Mouse (Mus musculus): ENCODE results near the gene Ptprm. TPM values are rescaled to one million over a fixed set of nuclear protein-coding genes. Genes with fewer than 3 reads are reported as not detected.

Gene Ptprm
- polyA plus RNA-seq, 2 experiments, result 15.8 to 21.8 TPM

DNA sequence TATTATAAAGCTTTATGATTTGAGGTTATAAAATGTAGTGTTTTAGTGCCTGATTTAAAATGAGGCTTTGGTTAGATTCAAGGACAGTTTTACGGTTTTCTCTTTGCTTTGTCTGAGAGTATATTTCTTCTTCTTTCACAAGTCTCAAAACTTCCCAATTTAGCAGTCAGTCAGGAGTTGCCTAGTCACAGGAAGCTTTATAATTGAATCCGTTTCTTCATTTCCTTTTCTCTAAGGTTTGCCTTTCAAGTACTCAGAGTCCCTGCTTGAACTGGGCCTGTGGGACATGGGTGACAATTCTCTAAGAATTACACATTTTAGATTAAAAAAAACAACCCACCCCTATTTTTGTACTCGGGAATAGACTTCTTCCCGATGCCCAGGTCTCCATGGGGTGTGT is 643.7 kb downstream of the Ptprm start:
- no peak overlapping the region for H3K4me3 ChIP-seq (replicated peaks; ENCODE audit: low read length)
- WGBS, result 29% methylated on average over 4 of the region's 4 CpGs
- H3K9me3 ChIP-seq (ENCODE audit: control insufficient read depth, low read length), result no peaks in the 10 kb centered on the region
- no peaks in the 10 kb centered on the region for H3K36me3 ChIP-seq (ENCODE audit: control insufficient read depth, insufficient read depth, low read length)
- DNase-seq (ENCODE audit: low spot score) (no peak), ATAC-seq (ENCODE audit: low FRiP score, low read depth) (no peak)
- H3K27ac ChIP-seq (replicated peaks; ENCODE audit: low read depth, low read length), result no peak overlapping the region
- H3K9ac ChIP-seq (ENCODE audit: low read depth, low read length, severe bottlenecking), result no peak overlapping the region
- no peak for TF ChIP-seq POLR2A (IDR thresholded peaks at IDR 0.05; ENCODE audit: borderline replicate concordance, extremely low read depth, insufficient read depth, insufficient read length)
- H3K4me1 ChIP-seq (ENCODE audit: control insufficient read depth, insufficient read depth, low read length), result peaks cover 9% of the 10 kb centered on the region
- no peak overlapping the region for H3K4me2 ChIP-seq (replicated peaks; ENCODE audit: low read depth, low read length, severe bottlenecking)
- no peaks in the 10 kb centered on the region for H3K27me3 ChIP-seq (ENCODE audit: control insufficient read depth, insufficient read depth, low read length)

DNA sequence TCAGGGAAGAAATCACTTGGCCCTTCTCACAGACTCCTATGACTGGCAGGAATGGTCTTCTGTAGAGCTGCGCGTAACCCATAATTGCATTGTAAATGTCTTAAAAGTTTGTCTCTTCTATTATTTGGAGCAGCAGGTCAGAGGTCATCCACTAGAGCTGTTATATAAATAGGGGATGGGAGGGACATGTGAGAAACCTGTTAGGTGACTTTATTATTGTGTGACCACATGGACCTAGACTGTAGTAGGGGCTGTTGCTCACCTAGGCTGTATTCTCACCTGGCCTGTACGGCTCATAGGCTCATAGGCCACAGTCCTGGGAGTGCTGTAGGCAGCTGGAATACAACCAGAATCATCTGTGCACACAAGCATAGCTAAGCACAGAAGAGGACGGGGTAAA is 645.5 kb downstream of the Ptprm start:
- Histone ChIP-seq H3K4me3 (replicated peaks; ENCODE audit: low read length) (no peak overlapping the region), H3K4me2 (replicated peaks; ENCODE audit: low read depth, low read length, severe bottlenecking) (no peak overlapping the region), H3K9ac (ENCODE audit: low read depth, low read length, severe bottlenecking) (no peak overlapping the region), H3K27ac (replicated peaks; ENCODE audit: low read depth, low read length) (no peak overlapping the region), H3K4me1 (ENCODE audit: control insufficient read depth, insufficient read depth, low read length) (peaks cover 9% of the 10 kb centered on the region), H3K9me3 (ENCODE audit: control insufficient read depth, low read length) (no peaks in the 10 kb centered on the region), H3K36me3 (ENCODE audit: control insufficient read depth, insufficient read depth, low read length) (no peaks in the 10 kb centered on the region), H3K27me3 (ENCODE audit: control insufficient read depth, insufficient read depth, low read length) (no peaks in the 10 kb centered on the region)
- TF ChIP-seq POLR2A (IDR thresholded peaks at IDR 0.05; ENCODE audit: borderline replicate concordance, extremely low read depth, insufficient read depth, insufficient read length), result no peak
- WGBS, result 87% methylated on average over 4 of the region's 4 CpGs
- DNase-seq (ENCODE audit: low spot score) (no peak), ATAC-seq (ENCODE audit: low FRiP score, low read depth) (no peak)

DNA sequence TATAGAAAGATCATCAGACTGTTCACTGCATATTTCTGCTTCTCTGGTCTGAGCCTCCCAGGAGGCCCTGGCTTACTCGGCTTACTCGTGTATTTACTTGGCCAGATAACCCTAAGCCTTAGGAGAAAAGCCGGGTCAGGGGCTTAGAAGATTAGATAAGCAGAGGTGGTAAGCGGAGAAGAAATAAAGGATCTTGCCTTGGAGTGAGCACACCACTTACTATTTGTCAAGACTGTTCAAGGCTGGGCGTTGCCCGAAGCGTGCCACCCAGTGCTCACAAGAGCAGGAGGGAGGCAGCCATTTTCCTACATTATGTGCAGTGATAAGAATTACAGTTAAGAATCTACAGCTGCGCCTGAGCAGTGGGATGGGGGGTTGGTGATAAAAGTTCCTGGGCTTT is 646.6 kb downstream of the Ptprm start:
- no peak for DNase-seq (ENCODE audit: low spot score)
- WGBS, result 64% methylated on average over 8 of the region's 8 CpGs
- no peak overlapping the region for H3K4me3 ChIP-seq (replicated peaks; ENCODE audit: low read length)
- no peak overlapping the region for H3K4me2 ChIP-seq (replicated peaks; ENCODE audit: low read depth, low read length, severe bottlenecking)
- no peak for ATAC-seq (ENCODE audit: low FRiP score, low read depth)
- peaks cover 9% of the 10 kb centered on the region for H3K4me1 ChIP-seq (ENCODE audit: control insufficient read depth, insufficient read depth, low read length)
- TF ChIP-seq POLR2A (IDR thresholded peaks at IDR 0.05; ENCODE audit: borderline replicate concordance, extremely low read depth, insufficient read depth, insufficient read length), result no peak
- H3K27me3 ChIP-seq (ENCODE audit: control insufficient read depth, insufficient read depth, low read length), result no peaks in the 10 kb centered on the region
- H3K9me3 ChIP-seq (ENCODE audit: control insufficient read depth, low read length), result no peaks in the 10 kb centered on the region
- no peak overlapping the region for H3K9ac ChIP-seq (ENCODE audit: low read depth, low read length, severe bottlenecking)
- H3K27ac ChIP-seq (replicated peaks; ENCODE audit: low read depth, low read length), result no peak overlapping the region
- H3K36me3 ChIP-seq (ENCODE audit: control insufficient read depth, insufficient read depth, low read length), result no peaks in the 10 kb centered on the region

DNA sequence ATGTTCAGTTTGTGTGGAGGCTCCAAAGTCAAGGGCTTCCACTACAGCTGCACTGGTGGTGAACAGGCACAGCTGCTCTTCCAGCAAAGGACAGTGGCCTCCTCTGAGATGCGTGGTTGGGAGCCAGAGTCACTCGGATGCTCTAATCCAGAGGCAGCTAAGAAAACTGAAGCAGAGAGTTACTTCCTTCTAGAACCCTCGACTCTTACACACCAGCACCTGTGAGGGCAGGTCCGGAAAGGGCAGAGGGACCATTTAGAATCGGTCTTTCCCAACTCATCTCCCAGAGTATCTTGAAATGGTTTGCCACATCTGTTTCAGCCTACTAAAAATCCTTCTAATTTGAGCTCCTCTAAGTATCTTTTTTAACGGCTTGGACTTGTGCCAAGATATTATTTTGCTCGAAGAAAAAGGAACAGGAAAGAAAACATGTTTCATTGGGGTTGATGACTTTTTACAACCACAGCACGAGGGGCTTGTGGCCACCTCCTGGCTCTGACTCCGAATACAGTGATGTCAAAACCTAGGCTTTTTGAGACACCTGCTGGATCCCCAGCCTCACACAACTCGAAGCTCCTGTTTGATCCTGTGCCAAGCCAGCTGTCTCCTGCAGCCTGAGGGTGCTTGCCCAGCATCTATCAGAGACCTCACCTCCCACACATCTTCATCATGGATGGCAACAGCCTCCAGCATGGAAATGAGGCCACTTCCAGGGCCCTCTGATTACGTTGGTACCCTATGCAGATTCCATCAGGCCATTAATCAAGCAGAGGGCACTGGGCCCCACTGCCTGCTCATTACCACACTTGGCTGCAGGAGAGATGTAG is 652.7 kb downstream of the Ptprm start:
- H3K4me3 ChIP-seq (replicated peaks; ENCODE audit: low read length), result no peak overlapping the region
- no peak for ATAC-seq (ENCODE audit: low FRiP score, low read depth)
- no peaks in the 10 kb centered on the region for H3K27me3 ChIP-seq (ENCODE audit: control insufficient read depth, insufficient read depth, low read length)
- no peak overlapping the region for H3K9ac ChIP-seq (ENCODE audit: low read depth, low read length, severe bottlenecking)
- no peak for TF ChIP-seq POLR2A (IDR thresholded peaks at IDR 0.05; ENCODE audit: borderline replicate concordance, extremely low read depth, insufficient read depth, insufficient read length)
- no peak overlapping the region for H3K4me2 ChIP-seq (replicated peaks; ENCODE audit: low read depth, low read length, severe bottlenecking)
- DNase-seq (ENCODE audit: low spot score), result peak; percentile 25
- no peaks in the 10 kb centered on the region for H3K9me3 ChIP-seq (ENCODE audit: control insufficient read depth, low read length)
- WGBS, result 35% methylated on average over 11 of the region's 11 CpGs
- H3K27ac ChIP-seq (replicated peaks; ENCODE audit: low read depth, low read length), result no peak overlapping the region
- peaks cover 13% of the 10 kb centered on the region for H3K4me1 ChIP-seq (ENCODE audit: control insufficient read depth, insufficient read depth, low read length)
- no peaks in the 10 kb centered on the region for H3K36me3 ChIP-seq (ENCODE audit: control insufficient read depth, insufficient read depth, low read length)

DNA sequence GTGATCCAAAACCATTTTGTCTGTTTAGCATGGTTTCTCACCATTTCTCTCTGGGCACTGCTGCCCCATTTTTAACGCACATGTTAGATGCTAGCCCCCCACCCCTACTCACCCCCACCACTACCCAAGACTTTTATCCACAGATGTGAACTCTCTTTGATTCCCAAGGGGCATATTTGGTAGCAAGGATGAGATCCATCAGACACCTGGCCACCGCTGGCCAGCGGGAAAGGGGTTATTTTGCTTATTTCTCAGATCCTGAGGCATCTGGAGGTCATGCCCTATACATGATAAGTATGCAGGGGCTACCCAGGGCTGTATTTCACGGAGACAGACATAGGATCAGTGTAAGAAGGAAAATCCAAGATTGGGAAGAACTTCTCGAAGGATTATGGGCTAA is 654.4 kb downstream of the Ptprm start:
- no peak for TF ChIP-seq POLR2A (IDR thresholded peaks at IDR 0.05; ENCODE audit: borderline replicate concordance, extremely low read depth, insufficient read depth, insufficient read length)
- no peak for ATAC-seq (ENCODE audit: low FRiP score, low read depth)
- H3K27ac ChIP-seq (replicated peaks; ENCODE audit: low read depth, low read length), result no peak overlapping the region
- WGBS, result 76% methylated on average over 5 of the region's 5 CpGs
- peaks cover 20% of the 10 kb centered on the region for H3K4me1 ChIP-seq (ENCODE audit: control insufficient read depth, insufficient read depth, low read length)
- no peaks in the 10 kb centered on the region for H3K27me3 ChIP-seq (ENCODE audit: control insufficient read depth, insufficient read depth, low read length)
- H3K36me3 ChIP-seq (ENCODE audit: control insufficient read depth, insufficient read depth, low read length), result no peaks in the 10 kb centered on the region
- H3K9ac ChIP-seq (ENCODE audit: low read depth, low read length, severe bottlenecking), result no peak overlapping the region
- no peaks in the 10 kb centered on the region for H3K9me3 ChIP-seq (ENCODE audit: control insufficient read depth, low read length)
- no peak overlapping the region for H3K4me2 ChIP-seq (replicated peaks; ENCODE audit: low read depth, low read length, severe bottlenecking)
- H3K4me3 ChIP-seq (replicated peaks; ENCODE audit: low read length), result no peak overlapping the region
- no peak for DNase-seq (ENCODE audit: low spot score)

Data from limb, embryonic 14.5 days (tissue).